Mouse (Mus musculus) stomach, embryonic 16.5 days (tissue): ENCODE data around the gene Crispld2. TPM values are rescaled to one million over a fixed set of nuclear protein-coding genes. Genes with fewer than 3 reads are reported as not detected.
A peak's percentile ranks its signal among the peaks of the same experiment; 100 is the strongest.

Source experiments
- ATAC-seq: fragments of 200-750 bp; cut with Nextera tagmentation; 2 replicates; pipeline ENCODE4 v1.8.0; 2017; ENCODE audit warnings: moderate number of reproducible peaks, moderate TSS enrichment; ENCODE audit not compliant: insufficient read depth, low FRiP score
- H3K27ac ChIP-seq: fragments of 300-500 bp; sonication (generic); 2 replicates; pipeline ENCODE4 v1.5.1; 2014; ENCODE audit warnings: low read length
- H3K27me3 ChIP-seq: fragments of 300-500 bp; sonication (generic); 2 replicates; pipeline ENCODE4 v1.6.1; 2014; ENCODE audit warnings: low read length, control low read depth, mixed read lengths; ENCODE audit not compliant: control insufficient read depth, insufficient read depth
- H3K36me3 ChIP-seq: fragments of 300-500 bp; sonication (generic); 2 replicates; pipeline ENCODE4 v1.6.1; 2014; ENCODE audit warnings: low read length; ENCODE audit not compliant: control insufficient read depth, insufficient read depth
- H3K4me1 ChIP-seq: fragments of 300-500 bp; sonication (generic); 2 replicates; pipeline ENCODE4 v1.6.1; 2014; ENCODE audit warnings: low read length, control low read depth, mixed read lengths; ENCODE audit not compliant: control insufficient read depth, insufficient read depth
- H3K4me2 ChIP-seq: fragments of 300-500 bp; sonication (generic); 2 replicates; pipeline ENCODE4 v1.6.1; 2014; ENCODE audit warnings: low read depth, low read length, mixed read lengths
- H3K4me3 ChIP-seq: fragments of 300-500 bp; sonication (generic); replicated peaks from 2 replicates; pipeline ENCODE4 v1.5.1; 2014; ENCODE audit warnings: mild to moderate bottlenecking, low read length
- H3K9ac ChIP-seq: fragments of 300-500 bp; sonication (generic); 2 replicates; pipeline ENCODE4 v1.6.1; 2014; ENCODE audit warnings: low read length
- H3K9me3 ChIP-seq: fragments of 300-500 bp; sonication (generic); replicated peaks from 2 replicates; pipeline ENCODE4 v1.6.1; 2016; ENCODE audit warnings: low read length, control low read depth; ENCODE audit not compliant: control insufficient read depth
- WGBS: fragments of 180-500 bp; shearing (Covaris S2); extraction: QIAGEN DNeasy Blood & Tissue Kit; methylation state at CpG from one replicate; pipeline ENCODE4 v1.1.7; 2014; 5-methylcytosine and 5-hydroxymethylcytosine counted together
- polyA plus RNA-seq: library from polyadenylated mRNA; unstranded; fragments of >200 nt; fragmentation: Nextera tagmentation; extraction: Ambion mirVana; gene quantifications from 2 replicates; pipeline ENCODE4 v1.2.1, GENCODE M21; 2015

Gene Crispld2
- polyA plus RNA-seq, 1 experiment from 2014 or later = 38.1 TPM

GRCm38 (mm10) chr8:119958076-119958475 is 34.2 kb upstream of the Crispld2 start:
- H3K4me3 ChIP-seq = no peak overlapping the region
- 93% methylated on average over 10 of the region's 10 CpGs for WGBS
- H3K27ac ChIP-seq = no peak overlapping the region
- H3K4me1 ChIP-seq = peaks cover 3% of the 10 kb centered on the region; the same call in 1 of the 2 replicates
- H3K4me2 ChIP-seq = no peak overlapping the region
- ATAC-seq = no peak
- no peaks in the 10 kb centered on the region for H3K27me3 ChIP-seq
- H3K9me3 ChIP-seq = no peaks in the 10 kb centered on the region
- H3K36me3 ChIP-seq = no peaks in the 10 kb centered on the region; the same call in none of the 2 replicates
- no peak overlapping the region for H3K9ac ChIP-seq

GRCm38 (mm10) chr8:119960531-119961104 is 31.6 kb upstream of the Crispld2 start:
- Histone ChIP-seq H3K4me2 (no peak overlapping the region), H3K4me1 (peaks cover 3% of the 10 kb centered on the region; the same call in 1 of the 2 replicates), H3K36me3 (no peaks in the 10 kb centered on the region; the same call in 1 of the 2 replicates), H3K27ac (peak overlapping the region; percentile 34; the same call in 1 of the 2 replicates), H3K27me3 (no peaks in the 10 kb centered on the region), H3K4me3 (no peak overlapping the region), H3K9me3 (no peaks in the 10 kb centered on the region), H3K9ac (no peak overlapping the region; the same call in 1 of the 2 replicates)
- no peak for ATAC-seq
- WGBS = 70% methylated on average over 5 of the region's 5 CpGs

GRCm38 (mm10) chr8:119964859-119965258 is 27.4 kb upstream of the Crispld2 start:
- no peak overlapping the region for H3K27ac ChIP-seq
- H3K9ac ChIP-seq = no peak overlapping the region
- H3K4me1 ChIP-seq = peaks cover 3% of the 10 kb centered on the region; the same call in 1 of the 2 replicates
- no peak overlapping the region for H3K4me2 ChIP-seq
- H3K36me3 ChIP-seq = no peaks in the 10 kb centered on the region
- no peaks in the 10 kb centered on the region; the same call in 1 of the 2 replicates for H3K9me3 ChIP-seq
- WGBS = 56% methylated on average over 4 of the region's 4 CpGs
- H3K4me3 ChIP-seq = no peak overlapping the region
- no peak for ATAC-seq
- H3K27me3 ChIP-seq = no peaks in the 10 kb centered on the region

- Histone ChIP-seq H3K4me1 (no peaks in the 10 kb centered on the region), H3K9ac (no peak overlapping the region), H3K9me3 (no peaks in the 10 kb centered on the region; the same call in 1 of the 2 replicates), H3K36me3 (no peaks in the 10 kb centered on the region), H3K27ac (no peak overlapping the region), H3K4me2 (no peak overlapping the region), H3K4me3 (no peak overlapping the region), H3K27me3 (no peaks in the 10 kb centered on the region)
- 85% methylated on average over 9 of the region's 9 CpGs for WGBS
- ATAC-seq = no peak
These were observed 24.8 kb upstream of the Crispld2 start for GRCm38 (mm10) chr8:119967435-119967834.

DNA sequence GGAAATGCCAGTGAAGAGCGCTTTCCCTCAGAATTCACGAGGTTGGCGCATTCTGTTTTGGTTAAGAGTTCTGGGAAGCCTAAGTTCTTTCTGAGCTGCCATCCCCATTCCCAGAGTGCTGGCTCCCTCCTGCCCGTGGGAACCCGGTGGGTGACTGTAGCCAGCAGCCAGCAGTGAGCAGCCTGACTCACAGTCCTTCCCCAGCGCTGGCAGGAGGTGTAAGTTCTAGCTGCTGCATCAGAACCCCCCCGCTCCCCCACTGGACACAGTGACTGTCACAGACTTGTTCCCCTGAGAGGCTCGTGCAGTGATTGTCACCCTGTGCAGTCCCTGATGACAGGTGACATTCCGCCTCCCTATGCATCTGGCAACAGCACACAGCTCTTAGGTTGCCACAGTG is 22.1 kb upstream of the Crispld2 start:
- 69% methylated on average over 9 of the region's 9 CpGs for WGBS
- H3K9me3 ChIP-seq = no peaks in the 10 kb centered on the region; the same call in 1 of the 2 replicates
- no peak overlapping the region for H3K27ac ChIP-seq
- H3K4me1 ChIP-seq = no peaks in the 10 kb centered on the region
- no peak overlapping the region for H3K9ac ChIP-seq
- no peak for ATAC-seq
- H3K27me3 ChIP-seq = no peaks in the 10 kb centered on the region
- H3K4me2 ChIP-seq = no peak overlapping the region
- no peak overlapping the region for H3K4me3 ChIP-seq
- no peaks in the 10 kb centered on the region for H3K36me3 ChIP-seq

DNA sequence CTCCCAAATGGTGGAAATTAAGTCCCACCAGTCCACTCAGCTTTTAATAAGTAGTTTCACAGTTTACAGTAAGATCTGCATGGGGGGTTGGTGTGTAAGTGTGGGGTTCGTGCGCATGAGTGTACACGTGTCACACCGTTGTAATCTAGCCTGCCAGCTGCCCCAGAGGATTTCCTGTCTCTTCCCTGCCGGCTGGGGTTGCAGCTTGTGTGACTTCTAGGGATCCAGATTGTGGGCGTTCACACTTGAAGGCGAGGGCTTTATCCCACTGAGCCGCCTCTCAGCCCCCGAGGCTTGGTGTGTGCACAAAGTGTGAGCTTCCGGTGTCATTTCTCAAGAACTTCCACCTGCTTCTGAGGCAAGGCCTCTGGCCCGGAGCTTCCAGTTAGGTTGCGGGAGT is 19.7 kb upstream of the Crispld2 start:
- WGBS = 50% methylated on average over 12 of the region's 12 CpGs

GRCm38 (mm10) chr8:119978770-119979381 is 13.4 kb upstream of the Crispld2 start:
- Histone ChIP-seq H3K4me3 (no peak overlapping the region), H3K4me1 (no peaks in the 10 kb centered on the region), H3K27ac (no peak overlapping the region), H3K36me3 (no peaks in the 10 kb centered on the region), H3K9me3 (no peaks in the 10 kb centered on the region), H3K9ac (no peak overlapping the region), H3K4me2 (no peak overlapping the region), H3K27me3 (no peaks in the 10 kb centered on the region)
- 67% methylated on average over 11 of the region's 11 CpGs for WGBS
- ATAC-seq = no peak

More for the DNA sequence above, 19.7 kb upstream of the Crispld2 start:
- Histone ChIP-seq H3K4me3 (no peak overlapping the region), H3K4me1 (no peaks in the 10 kb centered on the region), H3K27me3 (no peaks in the 10 kb centered on the region), H3K4me2 (no peak overlapping the region), H3K9me3 (no peaks in the 10 kb centered on the region), H3K36me3 (no peaks in the 10 kb centered on the region), H3K27ac (no peak overlapping the region), H3K9ac (no peak overlapping the region)
- 0 out of 2 replicates have a peak, but pooled peaks have one; percentile 21 for ATAC-seq

GRCm38 (mm10) chr8:119981253-119981652 is 11.0 kb upstream of the Crispld2 start:
- Histone ChIP-seq H3K4me1 (no peaks in the 10 kb centered on the region), H3K4me3 (no peak overlapping the region), H3K27me3 (no peaks in the 10 kb centered on the region), H3K9ac (no peak overlapping the region), H3K9me3 (no peaks in the 10 kb centered on the region), H3K36me3 (no peaks in the 10 kb centered on the region), H3K4me2 (no peak overlapping the region), H3K27ac (no peak overlapping the region)
- no peak for ATAC-seq
- 74% methylated on average over 4 of the region's 4 CpGs for WGBS

DNA sequence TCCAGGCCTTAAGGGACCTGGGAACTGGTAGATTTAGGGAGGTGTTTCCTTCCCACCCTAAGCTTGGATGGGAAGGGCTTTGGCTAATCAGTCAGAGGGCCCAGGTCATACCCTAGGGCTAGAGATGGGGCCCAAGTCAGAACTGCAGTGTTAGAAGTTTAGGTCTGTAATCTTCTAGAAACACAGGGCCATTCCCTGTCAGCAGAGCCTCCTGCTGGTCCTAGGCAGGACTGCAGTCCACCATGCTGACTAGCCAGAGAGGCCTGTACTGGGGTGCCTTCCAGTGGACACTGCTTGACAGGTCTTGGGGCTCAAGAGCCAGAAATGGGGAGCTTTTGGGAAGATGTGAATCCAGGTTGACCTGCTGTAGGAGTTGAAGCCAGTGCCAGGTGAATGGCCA is 8.2 kb upstream of the Crispld2 start:
- Histone ChIP-seq H3K4me3 (no peak overlapping the region), H3K4me2 (no peak overlapping the region), H3K9me3 (no peaks in the 10 kb centered on the region), H3K36me3 (no peaks in the 10 kb centered on the region), H3K27ac (no peak overlapping the region), H3K9ac (no peak overlapping the region), H3K27me3 (no peaks in the 10 kb centered on the region), H3K4me1 (no peaks in the 10 kb centered on the region)
- ATAC-seq = no peak
